Mouse (Mus musculus) liver, embryonic 11.5 days (tissue): ENCODE measurements around the gene Abcb10. TPM values are rescaled to one million over a fixed set of nuclear protein-coding genes. Genes with fewer than 3 reads are reported as not detected.
"Not testable (repeated sequence)": the region's sequence is repeated elsewhere in the genome, so short reads cannot be mapped to it uniquely, and the experiment has no call there.

ENCODE experiments used
- ATAC-seq: fragments of 200-750 bp; cut with Nextera tagmentation; replicated peaks from 2 replicates; pipeline ENCODE4 v1.8.0; 2017; ENCODE audit warnings: moderate number of reproducible peaks, mild to moderate bottlenecking, moderate TSS enrichment, moderate library complexity; ENCODE audit not compliant: low FRiP score
- DNase-seq: peaks from one replicate; pipeline ENCODE4 v3.0.0-alpha.2; 2017; ENCODE audit warnings: low spot score
- H3K27ac ChIP-seq: fragments of 300-500 bp; sonication (generic); 2 replicates; pipeline ENCODE4 v1.5.1; 2014; ENCODE audit warnings: mild to moderate bottlenecking, low read depth, low read length, control low read depth
- H3K27me3 ChIP-seq: fragments of 300-500 bp; sonication (generic); replicated peaks from 2 replicates; pipeline ENCODE4 v1.6.1; 2014; ENCODE audit warnings: low read length, mixed read lengths; ENCODE audit not compliant: control insufficient read depth, insufficient read depth
- H3K36me3 ChIP-seq: fragments of 300-500 bp; sonication (generic); 2 replicates; pipeline ENCODE4 v1.6.1; 2014; ENCODE audit warnings: mild to moderate bottlenecking, low read length, moderate library complexity, mixed read lengths; ENCODE audit not compliant: control insufficient read depth, insufficient read depth
- H3K4me1 ChIP-seq: fragments of 300-500 bp; sonication (generic); replicated peaks from 2 replicates; pipeline ENCODE4 v1.6.1; 2014; ENCODE audit warnings: low read length, mixed read lengths; ENCODE audit not compliant: control insufficient read depth, insufficient read depth
- H3K4me2 ChIP-seq: fragments of 300-500 bp; sonication (generic); 2 replicates; pipeline ENCODE4 v1.6.1; 2014; ENCODE audit warnings: mild to moderate bottlenecking, control low read depth, moderate library complexity
- H3K4me3 ChIP-seq: fragments of 300-500 bp; sonication (generic); 2 replicates; pipeline ENCODE4 v1.5.1; 2014; ENCODE audit warnings: low read depth, low read length, control low read depth
- H3K9ac ChIP-seq: fragments of 300-500 bp; sonication (generic); 2 replicates; pipeline ENCODE4 v1.6.1; 2014; ENCODE audit warnings: low read depth, low read length, control low read depth
- H3K9me3 ChIP-seq: fragments of 300-500 bp; sonication (generic); 2 replicates; pipeline ENCODE4 v1.6.1; 2016; ENCODE audit warnings: low read length, inconsistent platforms, mixed read lengths; ENCODE audit not compliant: control insufficient read depth
- WGBS: fragments of 180-500 bp; shearing (Covaris S2); extraction: QIAGEN DNeasy Blood & Tissue Kit; methylation state at CpG from one replicate; pipeline ENCODE4 v1.1.7; 2014; 5-methylcytosine and 5-hydroxymethylcytosine counted together
- polyA plus RNA-seq: library from polyadenylated mRNA; unstranded; fragments of >200 nt; fragmentation: Nextera tagmentation; extraction: Ambion mirVana; gene quantifications from 2 replicates; pipeline ENCODE4 v1.2.1, GENCODE M21; 2014

Gene Abcb10
- polyA plus RNA-seq, 1 experiment from 2014 or later = 115 TPM

DNA sequence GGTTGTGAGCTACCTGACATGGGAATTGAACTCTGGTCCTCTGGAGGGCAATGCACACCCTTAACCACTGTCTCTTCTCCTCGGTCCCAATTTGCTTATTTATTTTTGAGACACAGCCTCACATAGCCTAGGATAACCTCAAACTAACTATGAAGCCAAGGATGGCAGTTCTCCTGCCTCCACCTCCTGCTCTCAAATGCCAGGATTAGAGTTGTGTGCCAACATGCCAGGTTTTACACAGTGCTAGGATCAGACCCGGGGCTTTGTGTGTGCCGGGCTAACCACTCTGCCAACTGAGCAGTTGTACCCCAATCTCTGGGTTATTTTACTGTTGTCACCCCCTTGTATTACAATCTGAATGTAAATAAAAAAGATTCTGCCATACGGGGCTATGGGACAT lies 5.4 kb downstream of the Abcb10 start:
- Histone ChIP-seq H3K27ac (peak overlapping the region; percentile 98; the same call in 1 of the 2 replicates), H3K4me2 (peak overlapping the region; percentile 88), H3K4me1 (peaks cover 51% of the 10 kb centered on the region), H3K36me3 (peaks cover 22% of the 10 kb centered on the region), H3K4me3 (peak overlapping the region; percentile 83), H3K9me3 (no peaks in the 10 kb centered on the region), H3K9ac (peak overlapping the region; percentile 67), H3K27me3 (no peaks in the 10 kb centered on the region)
- DNase-seq (no peak), ATAC-seq (no peak)
- WGBS = 90% methylated on average over 4 of the region's 4 CpGs

- Histone ChIP-seq H3K36me3 (peaks cover 32% of the 10 kb centered on the region), H3K4me1 (peaks cover 43% of the 10 kb centered on the region), H3K9ac (peak overlapping the region; percentile 25; the same call in 1 of the 2 replicates), H3K9me3 (no peaks in the 10 kb centered on the region), H3K27ac (no peak overlapping the region; the same call in 1 of the 2 replicates), H3K4me2 (peak overlapping the region; percentile 18), H3K27me3 (no peaks in the 10 kb centered on the region), H3K4me3 (no peak overlapping the region)
- WGBS = 75% methylated on average over 1 of the region's 1 CpGs
- DNase-seq = no peak
- no peak for ATAC-seq
Observed at GRCm38 (mm10) chr8:123973495-123973894, 9.4 kb downstream of the Abcb10 start.

DNA sequence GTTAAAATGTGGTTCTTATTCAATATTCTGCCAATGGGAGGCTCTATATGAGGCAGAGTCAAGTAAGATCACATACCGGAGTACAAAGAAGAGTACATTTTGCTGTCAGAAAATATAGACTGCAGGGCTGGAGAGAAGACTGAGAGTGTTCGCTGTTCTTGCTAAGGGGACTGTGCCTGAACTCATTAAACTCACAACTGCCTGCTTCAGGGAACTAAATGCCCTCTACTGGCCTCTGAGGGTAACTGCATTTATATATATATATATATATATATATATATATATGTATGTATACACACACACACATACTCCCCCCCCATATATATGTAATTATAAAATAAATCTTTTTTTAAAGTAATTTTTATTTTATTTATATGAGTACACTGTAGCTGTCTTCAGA lies 16.0 kb downstream of the Abcb10 start:
- no peak for DNase-seq

DNA sequence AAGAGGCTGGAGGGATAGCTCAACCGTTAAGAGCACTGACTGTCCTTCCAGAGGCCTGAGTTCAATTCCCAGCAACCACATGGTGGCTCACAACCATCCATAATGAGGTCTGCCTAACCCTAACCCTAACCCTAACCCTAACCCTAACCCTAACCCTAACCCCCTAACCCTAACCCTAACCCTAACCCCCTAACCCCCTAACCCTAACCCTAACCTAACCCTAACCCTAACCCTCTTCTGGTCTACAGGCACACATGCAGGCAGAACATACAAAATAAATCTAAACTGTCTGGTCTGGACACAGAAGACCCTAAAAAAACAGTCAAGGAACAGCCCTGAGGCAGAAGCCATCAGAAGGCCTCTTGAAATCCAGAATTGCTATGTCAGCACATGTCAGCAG lies 21.6 kb downstream of the Abcb10 start:
- H3K27me3 ChIP-seq = no peaks in the 10 kb centered on the region
- no peak overlapping the region for H3K9ac ChIP-seq
- H3K4me1 ChIP-seq = no peaks in the 10 kb centered on the region; the same call in 1 of the 2 replicates
- 69% methylated on average over 1 of the region's 1 CpGs for WGBS
- H3K4me3 ChIP-seq = no peak overlapping the region
- no peak overlapping the region for H3K27ac ChIP-seq
- no peaks in the 10 kb centered on the region for H3K9me3 ChIP-seq
- no peak overlapping the region for H3K4me2 ChIP-seq
- DNase-seq (no peak), ATAC-seq (no peak)
- H3K36me3 ChIP-seq = peaks cover 46% of the 10 kb centered on the region

More for the DNA sequence above, 16.0 kb downstream of the Abcb10 start:
- peaks cover 14% of the 10 kb centered on the region for H3K4me1 ChIP-seq
- H3K4me3 ChIP-seq = no peak overlapping the region
- WGBS = 81% methylated on average over 2 of the region's 2 CpGs
- no peak overlapping the region for H3K9ac ChIP-seq
- H3K36me3 ChIP-seq = peaks cover 29% of the 10 kb centered on the region
- H3K27ac ChIP-seq = no peak overlapping the region
- no peak overlapping the region for H3K4me2 ChIP-seq
- no peaks in the 10 kb centered on the region for H3K27me3 ChIP-seq
- ATAC-seq = no peak
- H3K9me3 ChIP-seq = no peaks in the 10 kb centered on the region

- H3K27ac ChIP-seq, H3K4me2 ChIP-seq, H3K27me3 ChIP-seq, H3K9me3 ChIP-seq, H3K4me3 ChIP-seq, H3K9ac ChIP-seq, H3K4me1 ChIP-seq, DNase-seq, ATAC-seq: not testable (repeated sequence)
- H3K36me3 ChIP-seq = peaks cover 49% of the 10 kb centered on the region
- 92% methylated on average over 5 of the region's 5 CpGs for WGBS
Observed at GRCm38 (mm10) chr8:123960556-123960955, 22.4 kb downstream of the Abcb10 start.

DNA sequence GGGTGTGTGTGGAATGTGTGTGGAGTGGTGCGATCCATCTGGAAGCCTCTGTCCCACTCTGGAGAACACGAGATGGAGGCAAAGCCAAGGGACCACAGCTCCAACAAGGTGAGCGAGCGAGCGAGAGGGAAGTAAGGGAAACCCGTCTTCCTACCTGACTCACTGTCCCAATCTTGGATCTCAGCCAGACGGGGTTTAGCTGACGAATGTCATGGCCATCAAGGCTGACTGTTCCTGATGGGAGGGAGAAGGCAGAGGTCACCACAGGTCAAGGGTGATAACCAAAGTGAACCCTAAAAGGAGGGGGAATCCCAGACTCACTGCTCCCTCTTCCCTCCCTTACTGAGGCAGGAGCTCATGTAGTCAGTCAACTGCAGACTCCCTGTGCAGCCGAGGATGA lies 22.9 kb downstream of the Abcb10 start:
- Histone ChIP-seq H3K27ac (no peak overlapping the region), H3K9me3 (no peaks in the 10 kb centered on the region), H3K4me1 (no peaks in the 10 kb centered on the region; the same call in 1 of the 2 replicates), H3K4me3 (no peak overlapping the region), H3K27me3 (no peaks in the 10 kb centered on the region), H3K4me2 (no peak overlapping the region), H3K36me3 (peaks cover 51% of the 10 kb centered on the region), H3K9ac (no peak overlapping the region)
- WGBS = 93% methylated on average over 9 of the region's 9 CpGs
- no peak for DNase-seq
- no peak for ATAC-seq

- ATAC-seq (no peak), DNase-seq (no peak)
- no peaks in the 10 kb centered on the region for H3K27me3 ChIP-seq
- H3K4me3 ChIP-seq = no peak overlapping the region
- no peaks in the 10 kb centered on the region for H3K9me3 ChIP-seq
- WGBS = 89% methylated on average over 6 of the region's 6 CpGs
- H3K4me2 ChIP-seq = no peak overlapping the region
- H3K4me1 ChIP-seq = no peaks in the 10 kb centered on the region; the same call in 1 of the 2 replicates
- no peak overlapping the region for H3K9ac ChIP-seq
- H3K27ac ChIP-seq = no peak overlapping the region
- peaks cover 51% of the 10 kb centered on the region for H3K36me3 ChIP-seq
Observed at GRCm38 (mm10) chr8:123959473-123959872, 23.4 kb downstream of the Abcb10 start.

DNA sequence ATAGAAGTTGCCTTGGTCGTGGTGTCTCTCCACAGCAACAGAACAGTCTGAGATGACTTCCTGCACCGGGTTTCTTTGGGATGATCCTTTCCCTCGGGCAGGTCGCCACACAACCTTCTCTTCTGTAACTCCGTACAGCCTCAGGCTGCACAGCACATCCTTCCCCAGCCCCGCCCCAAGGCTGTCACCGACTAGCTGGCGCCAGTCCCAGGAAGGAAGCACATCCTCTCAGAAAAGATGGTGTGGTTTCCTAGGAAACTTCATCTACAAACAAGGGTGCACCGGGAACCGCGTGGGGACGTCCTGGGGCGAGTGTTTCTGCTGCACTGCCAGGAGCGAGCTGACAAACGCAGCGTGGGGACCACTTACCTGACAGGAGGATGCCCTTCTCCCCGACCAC lies 24.8 kb downstream of the Abcb10 start:
- Histone ChIP-seq H3K4me2 (no peak overlapping the region), H3K4me3 (no peak overlapping the region), H3K4me1 (no peaks in the 10 kb centered on the region; the same call in 1 of the 2 replicates), H3K9me3 (no peaks in the 10 kb centered on the region), H3K36me3 (peaks cover 57% of the 10 kb centered on the region), H3K27me3 (no peaks in the 10 kb centered on the region), H3K9ac (no peak overlapping the region), H3K27ac (no peak overlapping the region)
- ATAC-seq (no peak), DNase-seq (no peak)
- 85% methylated on average over 17 of the region's 17 CpGs for WGBS

- DNase-seq (no peak), ATAC-seq (no peak)
- H3K4me3 ChIP-seq = no peak overlapping the region
- 93% methylated on average over 8 of the region's 8 CpGs for WGBS
- no peak overlapping the region for H3K27ac ChIP-seq
- H3K9ac ChIP-seq = no peak overlapping the region
- H3K27me3 ChIP-seq = no peaks in the 10 kb centered on the region
- peaks cover 37% of the 10 kb centered on the region for H3K36me3 ChIP-seq
- H3K9me3 ChIP-seq = no peaks in the 10 kb centered on the region
- peaks cover 3% of the 10 kb centered on the region; the same call in 1 of the 2 replicates for H3K4me1 ChIP-seq
- H3K4me2 ChIP-seq = no peak overlapping the region
Observed at GRCm38 (mm10) chr8:123954246-123954645, 28.7 kb downstream of the Abcb10 start.
